Comparison of ENCODE assay signal across 10 mouse cellular contexts in genomic region chr2:152724332-152724723, GRCm38 (mm10). TPM values are rescaled to one million over a fixed set of nuclear protein-coding genes. Genes with fewer than 3 reads are reported as not detected.
DNase-seq lines count a peak whose midpoint lies in the region; ATAC-seq lines count a peak whose summit lies in the region.
"Had no signal": no experiment of that assay in that cellular context is flagged by ENCODE, and none has a peak within 500 bp of the region (broad histone marks: within the 10 kb centered on the region; RNA-seq: fewer than 3 reads in every experiment).

No protein-coding gene starts in this region.

- peak overlapping the region; percentile 39 for H3K4me3 ChIP-seq in kidney, embryonic 16.5 days (ENCODE audit: low read length)
- H3K4me3 ChIP-seq in embryonic facial prominence, embryonic 15.5 days (replicated peaks): peak overlapping the region; percentile 35; the same call in 1 of the 2 replicates
- H3K4me3 ChIP-seq in intestine, embryonic 14.5 days (ENCODE audit: low read depth, low read length): peak overlapping the region; percentile 33; the same call in 1 of the 2 replicates
- H3K4me3 ChIP-seq in midbrain, embryonic 15.5 days: peak overlapping the region; percentile 31; the same call in 1 of the 2 replicates
- H3K4me3 ChIP-seq: erythroblast, embryonic 14.5 days had no signal

- H3K9ac ChIP-seq in kidney, embryonic 16.5 days (replicated peaks; ENCODE audit: low read length): peak overlapping the region; percentile 72; the same call in 1 of the 2 replicates
- H3K9ac ChIP-seq in embryonic facial prominence, embryonic 15.5 days: 0 out of 2 replicates have a peak overlapping the region, but pooled peaks have one; percentile 0
- H3K9ac ChIP-seq in intestine, embryonic 14.5 days (ENCODE audit: low read length): peak overlapping the region; percentile 58
- no peak overlapping the region; the same call in 1 of the 2 replicates for H3K9ac ChIP-seq in midbrain, embryonic 15.5 days

- no peaks in the 10 kb centered on the region for H3K27me3 ChIP-seq in kidney, embryonic 16.5 days (ENCODE audit: insufficient read depth, low read length)
- H3K27me3 ChIP-seq in embryonic facial prominence, embryonic 15.5 days: no peaks in the 10 kb centered on the region
- H3K27me3 ChIP-seq in intestine, embryonic 14.5 days (replicated peaks; ENCODE audit: control insufficient read depth, insufficient read depth, low read length): no peaks in the 10 kb centered on the region
- 0 out of 2 replicates have a peak, but pooled peaks cover 2% of the 10 kb centered on the region for H3K27me3 ChIP-seq in midbrain, embryonic 15.5 days (replicated peaks)

- peak overlapping the region; percentile 68 for H3K4me2 ChIP-seq in kidney, embryonic 16.5 days (replicated peaks; ENCODE audit: low read depth, low read length)
- peak overlapping the region; percentile 56 for H3K4me2 ChIP-seq in embryonic facial prominence, embryonic 15.5 days (replicated peaks)
- H3K4me2 ChIP-seq in intestine, embryonic 14.5 days (ENCODE audit: low read length): peak overlapping the region; percentile 73
- H3K4me2 ChIP-seq in midbrain, embryonic 15.5 days: peak overlapping the region; percentile 58

- peaks cover 51% of the 10 kb centered on the region for H3K4me1 ChIP-seq in kidney, embryonic 16.5 days (ENCODE audit: insufficient read depth, low read length)
- peaks cover 46% of the 10 kb centered on the region for H3K4me1 ChIP-seq in embryonic facial prominence, embryonic 15.5 days
- H3K4me1 ChIP-seq in intestine, embryonic 14.5 days (replicated peaks; ENCODE audit: control insufficient read depth, insufficient read depth, low read length): peaks cover 22% of the 10 kb centered on the region
- H3K4me1 ChIP-seq in midbrain, embryonic 15.5 days: peaks cover 7% of the 10 kb centered on the region

- peak overlapping the region; percentile 9; the same call in 1 of the 2 replicates for H3K27ac ChIP-seq in kidney, embryonic 16.5 days (ENCODE audit: low read length)
- 0 out of 2 replicates have a peak overlapping the region, but pooled peaks have one; percentile 39 for H3K27ac ChIP-seq in embryonic facial prominence, embryonic 15.5 days (replicated peaks)
- H3K27ac ChIP-seq in intestine, embryonic 14.5 days (ENCODE audit: low read depth): no peak overlapping the region
- H3K27ac ChIP-seq in midbrain, embryonic 15.5 days: no peak overlapping the region

- H3K36me3 ChIP-seq in kidney, embryonic 16.5 days (ENCODE audit: insufficient read depth, low read length): no peaks in the 10 kb centered on the region
- no peaks in the 10 kb centered on the region for H3K36me3 ChIP-seq in embryonic facial prominence, embryonic 15.5 days
- H3K36me3 ChIP-seq in intestine, embryonic 14.5 days (ENCODE audit: control insufficient read depth, insufficient read depth, low read length): no peaks in the 10 kb centered on the region
- no peaks in the 10 kb centered on the region for H3K36me3 ChIP-seq in midbrain, embryonic 15.5 days (replicated peaks)
- H3K36me3 ChIP-seq: G1E had no signal

- peak; percentile 1; the same call in 1 of the 2 replicates for ATAC-seq in kidney, embryonic 16.5 days (ENCODE audit: low FRiP score, low TSS enrichment)
- no peak for ATAC-seq in embryonic facial prominence, embryonic 15.5 days (ENCODE audit: insufficient number of reproducible peaks, low FRiP score, low TSS enrichment, low read depth)
- ATAC-seq in intestine, embryonic 14.5 days (replicated peaks; ENCODE audit: low FRiP score, low TSS enrichment, low read depth): no peak
- no peak for ATAC-seq in midbrain, embryonic 15.5 days (replicated peaks)

- WGBS in kidney, embryonic 16.5 days: 47% methylated on average over 3 of the region's 3 CpGs
- WGBS in embryonic facial prominence, embryonic 15.5 days: 63% methylated on average over 3 of the region's 3 CpGs
- 57% methylated on average over 3 of the region's 3 CpGs for WGBS in intestine, embryonic 14.5 days
- 72% methylated on average over 3 of the region's 3 CpGs for WGBS in midbrain, embryonic 15.5 days

- no peaks in the 10 kb centered on the region for H3K9me3 ChIP-seq in kidney, embryonic 16.5 days (ENCODE audit: low read length)
- H3K9me3 ChIP-seq in embryonic facial prominence, embryonic 15.5 days (replicated peaks): no peaks in the 10 kb centered on the region
- H3K9me3 ChIP-seq in intestine, embryonic 14.5 days (ENCODE audit: control insufficient read depth, low read length): no peaks in the 10 kb centered on the region
- no peaks in the 10 kb centered on the region for H3K9me3 ChIP-seq in midbrain, embryonic 15.5 days
- H3K9me3 ChIP-seq: G1E had no signal

- DNase-seq in kidney, postnatal 10 days: no peak
- no peak for DNase-seq in intestine, embryonic 14.5 days (ENCODE audit: low spot score)
- DNase-seq in left cerebral cortex, adult 9 months (ENCODE audit: low spot score in 2 of 2): no peak
- no peak for DNase-seq in layer of hippocampus, postnatal 10 days (ENCODE audit: low spot score in 2 of 2)
- no peak for DNase-seq in layer of hippocampus, adult 9-10 months (ENCODE audit: low spot score)

RNA-seq across cellular contexts. Expression of gene Id1, which starts 11.7 kb away (rescaled TPM):
- 139 and 151 TPM in 2 replicates for polyA plus RNA-seq in kidney, embryonic 16.5 days (2015; fragmentation: Nextera tagmentation; extraction: Ambion mirVana)
- 142 and 160 TPM in 2 replicates for polyA plus RNA-seq in embryonic facial prominence, embryonic 15.5 days (2015; fragmentation: Nextera tagmentation; extraction: Ambion mirVana)
- polyA plus RNA-seq in intestine, embryonic 14.5 days (2014; fragmentation: Nextera tagmentation; extraction: Ambion mirVana): 101 and 109 TPM in 2 replicates
- 30.7 and 33.7 TPM in 2 replicates for polyA plus RNA-seq in midbrain, embryonic 15.5 days (2015; fragmentation: Nextera tagmentation; extraction: Ambion mirVana)
- total RNA-seq in layer of hippocampus, postnatal 10 days (2021): 10 to 100 TPM; 29.0 to 31.2 TPM

RNA-seq across cellular contexts. Expression of gene Cox4i2, which starts 29.6 kb away (rescaled TPM):
- 19.6 and 22.1 TPM in 2 replicates for polyA plus RNA-seq in kidney, embryonic 16.5 days (2015; fragmentation: Nextera tagmentation; extraction: Ambion mirVana)
- 37.7 and 37.9 TPM in 2 replicates for polyA plus RNA-seq in embryonic facial prominence, embryonic 15.5 days (2015; fragmentation: Nextera tagmentation; extraction: Ambion mirVana)
- polyA plus RNA-seq in intestine, embryonic 14.5 days (2014; fragmentation: Nextera tagmentation; extraction: Ambion mirVana): 11.0 and 13.1 TPM in 2 replicates
- polyA plus RNA-seq in midbrain, embryonic 15.5 days (2015; fragmentation: Nextera tagmentation; extraction: Ambion mirVana): 5.2 and 6.4 TPM in 2 replicates
- total RNA-seq in layer of hippocampus, postnatal 10 days (2021): 1 to 10 TPM; 2.1 to 2.5 TPM
- polyA plus RNA-seq: erythroblast, embryonic 14.5 days; G1E had no signal

RNA-seq across cellular contexts. Expression of gene Mcts2, which starts 37.5 kb away (rescaled TPM):
- polyA plus RNA-seq in kidney, embryonic 16.5 days (2015; fragmentation: Nextera tagmentation; extraction: Ambion mirVana): 27.6 and 28.0 TPM in 2 replicates
- 24.7 and 27.3 TPM in 2 replicates for polyA plus RNA-seq in embryonic facial prominence, embryonic 15.5 days (2015; fragmentation: Nextera tagmentation; extraction: Ambion mirVana)
- polyA plus RNA-seq in intestine, embryonic 14.5 days (2014; fragmentation: Nextera tagmentation; extraction: Ambion mirVana): 32.8 and 34.0 TPM in 2 replicates
- 33.7 and 34.3 TPM in 2 replicates for polyA plus RNA-seq in midbrain, embryonic 15.5 days (2015; fragmentation: Nextera tagmentation; extraction: Ambion mirVana)
- total RNA-seq in layer of hippocampus, postnatal 10 days (2021): 10 to 100 TPM; 25.3 to 25.7 TPM

RNA-seq across cellular contexts. Expression of gene H13, which starts 55.1 kb away (rescaled TPM):
- polyA plus RNA-seq in kidney, embryonic 16.5 days (2015; fragmentation: Nextera tagmentation; extraction: Ambion mirVana): 158 and 159 TPM in 2 replicates
- polyA plus RNA-seq in embryonic facial prominence, embryonic 15.5 days (2015; fragmentation: Nextera tagmentation; extraction: Ambion mirVana): 130 and 137 TPM in 2 replicates
- polyA plus RNA-seq in intestine, embryonic 14.5 days (2014; fragmentation: Nextera tagmentation; extraction: Ambion mirVana): 108 and 113 TPM in 2 replicates
- 178 and 186 TPM in 2 replicates for polyA plus RNA-seq in midbrain, embryonic 15.5 days (2015; fragmentation: Nextera tagmentation; extraction: Ambion mirVana)
- 100 to 1,000 TPM; 109 to 114 TPM for total RNA-seq in layer of hippocampus, postnatal 10 days (2021)

Comparison
In these comparisons a context has a peak if more than half of its experiments do, and no peak if none do; other contexts are left out.
1. H3K27ac ChIP-seq: peak in kidney, embryonic 16.5 days (single experiment) and embryonic facial prominence, embryonic 15.5 days (single experiment); none in intestine, embryonic 14.5 days (single experiment) and midbrain, embryonic 15.5 days (single experiment).
2. Peak in every context shown above with its lines, with median percentiles within 50 percentile points of each other: H3K4me2 ChIP-seq and H3K4me3 ChIP-seq.